Mouse (Mus musculus): Measurements from ENCODE around the gene H1fx. TPM values are rescaled to one million over a fixed set of nuclear protein-coding genes. Genes with fewer than 3 reads are reported as not detected.

Gene H1fx
- polyA plus RNA-seq, 1 experiment from 2014 or later, result 26.3 TPM

DNA sequence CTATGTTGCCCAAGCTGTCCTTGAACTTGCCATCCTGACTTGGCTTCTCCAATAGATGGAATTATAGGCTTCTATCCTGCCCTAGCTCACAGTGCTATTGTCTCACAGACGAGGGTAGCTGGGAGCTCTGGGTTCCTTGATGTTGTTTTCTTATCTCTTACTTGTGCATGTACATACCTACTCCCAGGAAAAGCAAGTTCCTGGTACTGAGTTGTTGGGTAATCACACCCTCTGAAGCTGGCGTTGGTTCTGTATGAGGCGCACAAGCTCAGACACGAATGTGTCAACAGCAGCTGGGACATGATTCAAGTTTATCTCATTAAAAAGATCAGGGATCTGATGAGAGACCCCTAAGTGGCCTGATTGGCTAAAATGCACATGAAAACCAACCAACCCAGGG lies 22.0 kb upstream of the H1fx start:
- Histone ChIP-seq H3K27me3 (no peaks in the 10 kb centered on the region), H3K9ac (no peak overlapping the region), H3K9me3 (no peaks in the 10 kb centered on the region), H3K36me3 (peaks cover 73% of the 10 kb centered on the region), H3K4me3 (no peak overlapping the region), H3K4me2 (no peak overlapping the region), H3K27ac (no peak overlapping the region), H3K4me1 (no peaks in the 10 kb centered on the region)
- ATAC-seq (ENCODE audit: insufficient number of reproducible peaks, low FRiP score, low TSS enrichment, low read depth), result no peak
- WGBS, result 81% methylated on average over 4 of the region's 4 CpGs

DNA sequence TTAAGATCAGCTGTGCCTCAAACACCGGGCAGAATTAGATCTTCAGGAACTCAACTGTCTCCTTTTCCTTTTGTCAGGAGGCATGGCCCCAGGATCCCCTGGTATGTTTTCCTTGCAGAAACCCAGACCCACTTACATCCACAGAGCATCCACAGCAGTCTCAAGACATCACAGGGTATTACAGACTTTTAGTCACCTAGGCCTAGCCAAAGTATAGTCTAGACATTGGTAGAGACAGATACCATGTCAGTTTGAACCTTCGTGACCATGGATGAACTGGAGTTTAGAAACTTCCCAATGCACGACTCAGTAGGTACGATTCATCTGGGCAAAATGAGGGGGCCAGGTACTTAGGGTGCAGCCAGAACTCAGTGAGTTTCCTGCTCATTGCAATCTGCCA lies 16.9 kb upstream of the H1fx start:
- H3K4me1 ChIP-seq, result peaks cover 15% of the 10 kb centered on the region
- 88% methylated on average over 4 of the region's 4 CpGs for WGBS
- no peak overlapping the region for H3K4me2 ChIP-seq
- H3K27me3 ChIP-seq, result no peaks in the 10 kb centered on the region
- no peaks in the 10 kb centered on the region for H3K9me3 ChIP-seq
- H3K4me3 ChIP-seq, result no peak overlapping the region
- no peak overlapping the region for H3K27ac ChIP-seq
- H3K36me3 ChIP-seq, result peaks cover 44% of the 10 kb centered on the region
- H3K9ac ChIP-seq, result no peak overlapping the region
- no peak for ATAC-seq (ENCODE audit: insufficient number of reproducible peaks, low FRiP score, low TSS enrichment, low read depth)

DNA sequence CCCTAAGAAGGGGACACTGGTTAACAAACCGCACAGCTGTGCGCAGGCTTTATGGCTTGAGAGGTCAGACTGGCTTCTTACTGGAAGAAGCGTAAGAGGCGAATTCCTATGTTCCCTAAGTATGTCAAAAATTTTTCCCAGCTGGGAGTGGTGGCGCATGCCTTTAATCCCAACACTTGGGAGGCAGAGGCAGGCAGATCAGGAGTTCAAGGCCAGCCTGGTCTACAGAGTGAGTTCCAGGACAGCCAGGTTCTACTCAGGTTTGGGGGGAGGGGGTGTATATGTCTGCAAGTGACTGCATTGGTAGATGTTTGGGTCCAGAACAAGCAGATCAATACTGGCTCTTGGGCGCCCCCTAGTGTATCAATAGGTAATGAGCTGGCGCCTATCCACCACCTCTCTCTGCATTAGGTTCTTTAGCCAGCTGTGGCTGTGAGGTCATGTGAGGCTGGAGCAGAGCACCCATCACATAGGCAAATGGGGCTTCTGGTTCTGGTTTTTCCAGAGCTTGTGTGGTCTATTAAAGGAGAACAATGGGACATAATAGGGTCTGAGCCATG lies 16.3 kb upstream of the H1fx start:
- H3K4me3 ChIP-seq, result no peak overlapping the region
- no peak overlapping the region for H3K9ac ChIP-seq
- peaks cover 19% of the 10 kb centered on the region for H3K4me1 ChIP-seq
- no peaks in the 10 kb centered on the region for H3K27me3 ChIP-seq
- no peak overlapping the region; the same call in 1 of the 2 replicates for H3K27ac ChIP-seq
- no peak for ATAC-seq (ENCODE audit: insufficient number of reproducible peaks, low FRiP score, low TSS enrichment, low read depth)
- H3K4me2 ChIP-seq, result no peak overlapping the region
- H3K36me3 ChIP-seq, result peaks cover 38% of the 10 kb centered on the region
- H3K9me3 ChIP-seq, result no peaks in the 10 kb centered on the region
- 52% methylated on average over 7 of the region's 7 CpGs for WGBS

DNA sequence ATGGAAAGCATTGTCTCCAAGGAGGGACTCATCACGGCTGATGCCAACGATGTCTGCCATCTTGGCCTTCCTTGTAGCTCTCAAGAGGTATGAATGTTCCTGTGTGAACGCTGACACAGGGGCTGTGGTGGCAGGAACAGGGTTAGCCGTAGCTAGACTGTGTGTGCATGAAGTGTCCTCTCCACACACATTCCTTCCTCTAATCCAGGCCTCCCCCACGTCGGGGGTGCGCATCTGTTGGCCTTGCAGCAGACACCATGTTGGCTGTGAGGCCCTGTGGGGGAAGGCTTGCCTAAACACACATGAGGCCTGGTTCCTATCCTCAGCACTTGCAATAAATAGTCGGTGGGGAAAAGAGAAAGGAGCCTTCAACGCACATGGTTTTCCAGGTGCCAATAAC lies 15.2 kb upstream of the H1fx start:
- H3K9ac ChIP-seq, result no peak overlapping the region
- H3K4me2 ChIP-seq, result no peak overlapping the region
- ATAC-seq (ENCODE audit: insufficient number of reproducible peaks, low FRiP score, low TSS enrichment, low read depth), result no peak
- H3K36me3 ChIP-seq, result peaks cover 26% of the 10 kb centered on the region
- no peak overlapping the region for H3K27ac ChIP-seq
- H3K4me3 ChIP-seq, result no peak overlapping the region
- H3K9me3 ChIP-seq, result no peaks in the 10 kb centered on the region
- H3K4me1 ChIP-seq, result peaks cover 25% of the 10 kb centered on the region
- 75% methylated on average over 9 of the region's 9 CpGs for WGBS
- no peaks in the 10 kb centered on the region for H3K27me3 ChIP-seq

DNA sequence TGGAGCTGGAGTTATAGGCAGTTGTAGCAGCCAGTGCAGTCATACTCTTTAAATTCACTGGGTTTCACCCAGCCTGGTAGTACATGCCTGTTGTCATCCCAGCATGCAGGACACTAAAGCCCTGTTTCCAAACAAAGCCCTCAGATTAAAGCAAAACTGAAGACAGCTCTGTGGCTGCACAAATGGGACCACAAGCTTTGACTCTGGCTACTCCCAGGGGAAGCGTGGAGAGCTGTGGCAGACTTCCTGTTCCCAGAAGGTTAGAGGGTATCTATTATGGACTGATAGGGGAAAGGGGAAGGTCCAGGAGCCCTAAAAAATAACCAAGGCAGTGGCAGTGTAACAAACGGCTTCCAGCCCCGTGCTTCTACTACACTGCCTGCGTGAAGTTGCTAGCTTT lies 14.1 kb upstream of the H1fx start:
- Histone ChIP-seq H3K4me2 (no peak overlapping the region), H3K4me3 (no peak overlapping the region), H3K9me3 (no peaks in the 10 kb centered on the region), H3K4me1 (peaks cover 25% of the 10 kb centered on the region), H3K27me3 (no peaks in the 10 kb centered on the region), H3K27ac (peak overlapping the region; percentile 28; the same call in 1 of the 2 replicates), H3K9ac (no peak overlapping the region), H3K36me3 (peaks cover 16% of the 10 kb centered on the region)
- WGBS, result 78% methylated on average over 4 of the region's 4 CpGs
- no peak for ATAC-seq (ENCODE audit: insufficient number of reproducible peaks, low FRiP score, low TSS enrichment, low read depth)

DNA sequence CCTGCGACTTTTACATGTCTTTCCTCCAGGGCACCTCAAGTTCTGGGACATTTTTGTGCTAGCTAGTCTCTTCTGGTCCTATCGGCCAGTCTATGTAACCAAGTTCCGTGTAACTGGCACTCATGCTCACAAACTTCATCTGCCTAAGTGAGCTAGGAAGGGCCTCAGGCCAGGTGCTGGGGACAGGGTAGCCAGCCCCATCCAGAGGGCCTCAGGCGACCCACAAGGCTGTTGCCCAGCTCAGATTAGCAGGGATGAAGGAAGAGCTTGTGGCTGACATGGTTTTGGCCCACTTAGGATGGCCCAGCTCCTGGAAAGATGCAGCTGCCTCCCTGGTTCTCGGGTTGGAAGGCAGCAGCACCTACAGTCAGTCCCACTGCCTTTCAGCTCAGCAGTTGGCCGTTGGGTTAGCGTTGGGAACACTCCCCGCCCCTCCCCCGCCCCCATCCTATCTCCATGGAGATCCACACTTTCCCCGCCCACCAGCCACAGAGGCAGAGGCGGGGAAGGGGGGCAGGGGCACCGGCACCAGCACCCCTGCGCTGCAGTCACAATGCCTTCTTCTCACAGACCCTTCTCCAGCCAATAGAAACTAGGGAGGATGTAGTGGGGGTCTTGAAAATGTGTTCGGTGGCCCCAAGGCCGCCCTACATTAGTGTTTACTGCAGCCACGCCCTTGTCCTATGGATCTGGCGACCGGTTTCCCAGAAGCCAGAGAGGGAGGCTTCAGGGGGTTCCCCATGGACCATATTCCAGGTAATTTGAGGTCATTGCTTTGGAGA lies 12.5 kb upstream of the H1fx start:
- H3K4me2 ChIP-seq, result peak overlapping the region; percentile 54
- H3K36me3 ChIP-seq, result peaks cover 14% of the 10 kb centered on the region
- ATAC-seq (ENCODE audit: insufficient number of reproducible peaks, low FRiP score, low TSS enrichment, low read depth), result 0 out of 2 replicates have a peak, but pooled peaks have one; percentile 28
- 0 out of 2 replicates have a peak overlapping the region, but pooled peaks have one; percentile 8 for H3K9ac ChIP-seq
- H3K9me3 ChIP-seq, result no peaks in the 10 kb centered on the region
- H3K4me1 ChIP-seq, result peaks cover 25% of the 10 kb centered on the region
- H3K27ac ChIP-seq, result peak overlapping the region; percentile 74
- H3K4me3 ChIP-seq, result peak overlapping the region; percentile 33
- 5% methylated on average over 18 of the region's 18 CpGs for WGBS
- H3K27me3 ChIP-seq, result no peaks in the 10 kb centered on the region

DNA sequence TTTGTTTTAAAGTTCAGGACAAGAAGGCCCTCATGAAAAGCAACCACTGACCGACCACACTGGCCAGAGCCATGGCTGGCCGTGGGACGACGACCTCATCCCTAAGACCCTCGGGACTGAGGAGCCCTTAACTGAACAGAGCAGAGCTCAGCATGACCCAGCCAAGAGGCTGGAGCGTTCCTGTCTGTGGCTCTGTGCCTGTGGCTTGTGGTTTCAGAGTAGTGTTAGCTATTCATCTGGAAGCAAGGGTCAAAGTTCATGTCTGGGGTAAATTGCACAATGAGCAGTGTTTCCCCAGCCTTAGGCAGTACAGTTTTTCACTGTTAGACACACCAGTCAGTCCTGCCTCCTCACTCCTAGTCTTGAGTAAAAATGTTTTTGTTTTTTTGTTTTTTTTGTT lies 11.3 kb upstream of the H1fx start:
- WGBS, result 38% methylated on average over 6 of the region's 6 CpGs
- no peak for ATAC-seq (ENCODE audit: insufficient number of reproducible peaks, low FRiP score, low TSS enrichment, low read depth)
- no peak overlapping the region for H3K27ac ChIP-seq
- peaks cover 23% of the 10 kb centered on the region for H3K4me1 ChIP-seq
- H3K4me2 ChIP-seq, result no peak overlapping the region
- H3K36me3 ChIP-seq, result peaks cover 10% of the 10 kb centered on the region; the same call in 1 of the 2 replicates
- H3K9ac ChIP-seq, result no peak overlapping the region
- H3K27me3 ChIP-seq, result no peaks in the 10 kb centered on the region
- H3K4me3 ChIP-seq, result no peak overlapping the region
- H3K9me3 ChIP-seq, result no peaks in the 10 kb centered on the region

DNA sequence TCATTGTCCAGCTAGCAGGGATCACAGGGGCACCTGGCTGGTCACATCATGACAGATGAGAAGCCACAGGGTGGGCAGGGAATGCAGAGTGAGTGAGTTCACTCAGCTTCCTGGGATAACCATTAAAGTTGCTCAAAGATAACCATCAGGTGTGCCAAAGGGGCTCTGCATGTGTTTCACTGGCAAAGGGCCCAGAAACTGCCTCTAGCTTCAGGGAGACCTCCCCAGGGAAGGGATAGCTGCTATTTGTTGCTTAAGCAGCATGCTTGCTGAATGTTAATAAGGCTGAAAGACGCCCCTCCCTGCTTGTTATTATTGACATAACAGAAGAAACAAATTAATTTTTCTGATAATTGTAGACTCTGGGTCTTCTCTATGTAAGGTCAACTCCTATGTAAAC lies 10.4 kb upstream of the H1fx start:
- Histone ChIP-seq H3K27me3 (no peaks in the 10 kb centered on the region), H3K27ac (no peak overlapping the region), H3K4me2 (no peak overlapping the region), H3K36me3 (peaks cover 16% of the 10 kb centered on the region; the same call in 1 of the 2 replicates), H3K9me3 (no peaks in the 10 kb centered on the region), H3K9ac (no peak overlapping the region), H3K4me1 (peaks cover 23% of the 10 kb centered on the region), H3K4me3 (no peak overlapping the region)
- WGBS, result 72% methylated on average over 1 of the region's 1 CpGs
- no peak for ATAC-seq (ENCODE audit: insufficient number of reproducible peaks, low FRiP score, low TSS enrichment, low read depth)

DNA sequence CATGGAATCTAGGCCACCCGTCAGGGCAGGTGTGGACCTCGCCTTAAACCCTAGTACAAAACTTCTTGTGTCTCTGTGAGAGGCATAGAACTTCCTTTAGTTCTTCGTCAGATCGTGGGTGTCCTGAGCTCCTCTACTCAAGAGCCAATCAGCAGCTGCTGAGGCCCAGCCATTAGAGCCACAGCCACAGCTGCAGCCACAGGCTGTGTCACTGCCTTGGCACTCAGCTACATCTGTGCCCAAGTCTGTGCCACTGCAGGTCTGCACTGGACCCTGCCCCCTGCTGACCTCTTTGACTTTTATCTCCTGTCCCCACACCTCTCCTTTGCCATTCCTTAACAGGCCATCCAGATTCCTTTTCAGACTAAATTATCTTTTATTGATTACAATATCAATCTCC lies 9.8 kb upstream of the H1fx start:
- peaks cover 16% of the 10 kb centered on the region; the same call in 1 of the 2 replicates for H3K36me3 ChIP-seq
- H3K27me3 ChIP-seq, result no peaks in the 10 kb centered on the region
- no peak for ATAC-seq (ENCODE audit: insufficient number of reproducible peaks, low FRiP score, low TSS enrichment, low read depth)
- 81% methylated on average over 4 of the region's 4 CpGs for WGBS
- H3K27ac ChIP-seq, result no peak overlapping the region
- H3K9me3 ChIP-seq, result no peaks in the 10 kb centered on the region
- peaks cover 23% of the 10 kb centered on the region for H3K4me1 ChIP-seq
- no peak overlapping the region for H3K4me2 ChIP-seq
- H3K4me3 ChIP-seq, result no peak overlapping the region
- no peak overlapping the region for H3K9ac ChIP-seq

DNA sequence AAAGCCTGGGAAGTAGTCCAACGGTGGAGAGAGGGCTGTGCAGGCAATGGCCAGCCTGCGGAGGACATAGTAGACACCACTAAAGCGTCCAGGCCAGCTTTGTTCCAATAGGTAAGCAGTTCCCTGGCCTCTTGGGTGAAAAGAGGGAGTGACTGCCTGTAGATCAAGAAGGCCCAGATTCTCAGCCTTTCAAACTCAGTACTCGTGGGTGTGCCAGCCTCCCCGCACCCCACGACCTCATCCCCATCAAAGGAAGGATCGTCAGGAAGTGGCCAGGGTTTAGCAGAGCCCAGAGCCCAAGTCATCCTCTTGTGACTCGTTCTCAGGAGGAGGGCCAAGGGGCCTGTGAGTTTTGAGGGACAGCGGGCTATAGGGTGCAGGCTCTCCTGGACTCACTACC lies 1.1 kb upstream of the H1fx start:
- peak overlapping the region; percentile 76 for H3K4me2 ChIP-seq
- peaks cover 24% of the 10 kb centered on the region for H3K4me1 ChIP-seq
- no peak for ATAC-seq (ENCODE audit: insufficient number of reproducible peaks, low FRiP score, low TSS enrichment, low read depth)
- H3K9me3 ChIP-seq, result no peaks in the 10 kb centered on the region
- 50% methylated on average over 9 of the region's 9 CpGs for WGBS
- H3K27me3 ChIP-seq, result no peaks in the 10 kb centered on the region
- peak overlapping the region; percentile 91; the same call in 1 of the 2 replicates for H3K27ac ChIP-seq
- H3K9ac ChIP-seq, result no peak overlapping the region
- H3K36me3 ChIP-seq, result peaks cover 22% of the 10 kb centered on the region
- H3K4me3 ChIP-seq, result peak overlapping the region; percentile 83

DNA sequence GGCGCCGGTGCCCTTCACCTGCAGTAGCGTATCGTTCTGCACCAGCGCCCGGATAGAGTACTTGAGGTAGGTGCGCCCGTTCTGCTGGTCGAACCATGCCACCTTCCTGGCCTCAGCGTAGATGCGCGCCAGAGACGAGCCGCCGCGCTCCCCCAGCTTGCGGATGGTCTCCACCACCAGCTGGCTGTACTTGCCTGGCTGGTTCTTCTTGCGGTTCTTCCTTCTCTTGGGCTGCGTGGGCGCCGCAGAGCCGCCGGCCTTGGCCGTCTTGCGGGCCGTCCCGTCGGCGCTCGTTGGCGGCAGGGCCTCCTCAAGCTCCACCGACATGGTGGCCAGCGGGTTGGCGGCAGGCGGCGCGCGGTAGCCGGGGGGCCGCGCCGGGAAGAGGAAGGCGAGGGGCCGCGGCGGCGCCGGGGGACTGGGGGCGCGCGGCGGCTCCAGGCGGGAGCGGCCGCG lies 379 bp downstream of the H1fx start:
- Histone ChIP-seq H3K4me3 (peak overlapping the region; percentile 83), H3K9ac (peak overlapping the region; percentile 77), H3K27ac (peak overlapping the region; percentile 91), H3K4me2 (peak overlapping the region; percentile 76), H3K4me1 (peaks cover 24% of the 10 kb centered on the region), H3K36me3 (peaks cover 19% of the 10 kb centered on the region), H3K27me3 (no peaks in the 10 kb centered on the region), H3K9me3 (no peaks in the 10 kb centered on the region)
- ATAC-seq (ENCODE audit: insufficient number of reproducible peaks, low FRiP score, low TSS enrichment, low read depth), result 0 out of 2 replicates have a peak, but pooled peaks have one; percentile 1
- WGBS, result under 1% methylated on average over 53 of the region's 56 CpGs

DNA sequence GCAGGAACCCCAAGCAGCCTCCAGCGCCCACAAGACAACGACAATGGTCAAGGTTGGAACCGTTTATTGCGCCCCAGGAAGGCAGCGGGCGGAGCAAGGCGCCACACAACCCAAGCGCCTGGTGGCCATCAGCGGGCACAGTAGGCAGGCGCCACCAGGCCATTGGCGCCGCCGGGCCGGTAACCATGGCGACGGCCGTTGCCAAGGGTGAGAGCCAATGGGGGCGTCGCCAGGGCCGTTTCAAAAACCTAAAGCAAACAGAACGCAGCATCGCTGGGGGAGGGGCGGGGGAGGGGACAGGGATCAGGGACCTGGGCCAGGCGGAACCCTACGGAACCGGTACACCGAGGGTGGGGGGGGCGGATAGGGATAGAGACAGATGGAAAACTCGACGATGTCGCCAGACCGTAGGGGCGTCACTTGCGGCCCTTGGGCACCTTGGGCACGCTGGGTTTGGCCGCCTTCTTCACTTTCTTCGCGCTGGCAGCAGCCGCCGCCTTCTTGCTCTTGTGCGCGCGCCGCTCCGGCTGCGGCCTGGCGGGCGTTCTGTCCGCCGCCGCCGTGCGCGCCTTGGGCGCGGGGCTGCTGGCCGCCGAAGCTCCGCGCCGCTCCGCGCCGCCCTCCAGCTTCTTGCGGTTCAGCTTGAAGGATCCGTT lies 935 bp downstream of the H1fx start:
- H3K9ac ChIP-seq, result peak overlapping the region; percentile 77
- peaks cover 24% of the 10 kb centered on the region for H3K4me1 ChIP-seq
- peak overlapping the region; percentile 91 for H3K27ac ChIP-seq
- H3K9me3 ChIP-seq, result no peaks in the 10 kb centered on the region
- peak; percentile 30; the same call in 1 of the 2 replicates for ATAC-seq (ENCODE audit: insufficient number of reproducible peaks, low FRiP score, low TSS enrichment, low read depth)
- H3K36me3 ChIP-seq, result peaks cover 19% of the 10 kb centered on the region
- H3K27me3 ChIP-seq, result no peaks in the 10 kb centered on the region
- H3K4me2 ChIP-seq, result peak overlapping the region; percentile 76
- peak overlapping the region; percentile 83 for H3K4me3 ChIP-seq
- under 1% methylated on average over 64 of the region's 66 CpGs for WGBS
